Mouse (Mus musculus) retina, adult 2 months (tissue): ENCODE data around the gene Mus81.
"Not testable (repeated sequence)": the region's sequence is repeated elsewhere in the genome, so short reads cannot be mapped to it uniquely, and the experiment has no call there.

Source experiments
- DNase-seq: peaks from one replicate; pipeline ENCODE4 v3.0.0-alpha.2; 2012; ENCODE audit warnings: low read depth, low spot score

Gene Mus81

DNA sequence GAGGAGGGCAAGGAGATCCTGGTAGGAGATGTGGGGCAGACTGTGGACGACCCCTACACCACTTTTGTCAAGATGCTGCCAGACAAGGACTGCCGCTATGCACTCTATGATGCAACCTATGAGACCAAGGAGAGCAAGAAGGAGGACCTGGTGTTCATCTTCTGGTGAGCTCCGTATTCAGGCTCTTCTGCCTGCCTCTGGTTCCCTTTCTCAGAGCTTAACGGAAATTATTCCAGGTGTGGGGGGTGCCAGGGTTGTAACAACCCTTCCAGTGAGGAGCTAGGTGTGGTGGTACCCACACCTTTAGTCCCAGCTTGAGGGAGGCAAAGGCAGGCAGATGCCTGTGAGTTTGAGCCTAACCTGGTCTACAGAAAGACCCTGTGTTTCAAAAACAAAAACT is 4.4 kb upstream of the Mus81 start:
- DNase-seq, result no peak

DNA sequence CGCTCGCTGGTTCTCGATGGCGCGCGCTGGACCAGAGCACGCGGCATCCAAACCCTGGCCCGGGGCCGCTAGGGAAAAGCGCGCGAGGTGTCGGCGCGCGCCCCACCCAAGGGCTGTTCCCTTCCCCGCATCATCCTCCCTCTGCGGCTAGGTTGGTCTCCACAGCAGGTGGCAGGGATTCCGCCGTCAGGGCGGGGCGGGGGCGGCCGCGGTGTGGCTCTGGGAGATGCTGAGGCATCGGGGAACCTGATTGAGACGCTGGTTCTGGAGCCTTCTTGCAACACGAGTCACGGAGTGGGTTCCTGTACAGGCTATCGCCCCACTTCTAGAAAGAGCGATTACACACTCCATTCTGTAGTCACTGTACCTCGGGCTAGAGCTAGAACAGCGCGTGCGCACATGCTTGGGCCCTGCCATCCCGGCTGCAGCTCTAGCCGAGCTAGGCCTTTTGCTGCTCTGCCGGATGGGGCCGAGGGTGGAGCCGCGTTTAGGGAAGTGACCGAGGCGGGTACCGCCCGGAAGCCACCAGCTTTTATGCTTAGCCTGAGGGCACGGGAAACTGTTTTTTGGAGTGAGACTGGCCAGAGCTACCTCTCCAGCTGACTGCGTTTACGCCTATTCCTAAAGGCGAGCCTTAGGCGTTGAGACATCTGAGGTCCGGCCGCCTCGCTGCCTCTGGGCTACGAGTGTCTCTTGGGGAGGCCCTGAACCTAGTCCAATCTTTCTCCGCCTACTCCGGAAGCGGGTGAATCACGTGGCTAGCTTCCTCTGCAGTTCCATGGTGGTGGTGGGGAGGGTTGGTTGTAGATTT is 2.9 kb upstream of the Mus81 start:
- no peak for DNase-seq

DNA sequence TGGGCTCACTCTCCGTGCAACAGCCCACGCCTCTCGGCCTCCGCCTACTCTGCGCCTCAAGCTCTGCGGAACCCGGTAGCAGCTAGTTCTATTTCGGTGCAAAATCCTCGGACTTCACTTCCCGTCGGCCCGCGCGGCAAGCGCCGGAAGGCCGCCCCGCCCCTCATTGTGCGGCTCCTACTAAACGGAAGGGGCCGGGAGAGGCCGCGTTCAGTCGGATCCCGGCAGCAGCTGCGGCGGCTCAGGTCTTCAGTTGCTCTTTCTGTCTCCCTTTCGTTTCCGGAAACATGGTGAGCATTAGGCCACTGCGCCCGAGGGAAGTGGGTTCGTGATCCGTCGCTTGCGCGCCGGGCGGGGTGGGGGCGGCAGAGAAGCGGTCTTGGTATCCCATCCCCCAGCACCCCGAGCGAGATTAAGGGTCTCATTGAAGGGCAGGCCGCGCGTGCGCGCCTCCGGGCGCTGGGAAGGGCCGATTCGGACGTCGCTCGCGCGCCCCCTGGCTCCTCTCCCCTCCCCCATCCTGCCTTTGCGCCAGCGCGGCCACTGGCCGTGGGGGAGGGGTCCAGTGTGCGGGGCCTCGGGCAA is 2.2 kb upstream of the Mus81 start, which contains the start of gene Cfl1:
TSS of gene Cfl1 (plus strand) at position 143 of the 585 bp plus-strand sequence.
- DNase-seq, result peak; percentile 86

DNA sequence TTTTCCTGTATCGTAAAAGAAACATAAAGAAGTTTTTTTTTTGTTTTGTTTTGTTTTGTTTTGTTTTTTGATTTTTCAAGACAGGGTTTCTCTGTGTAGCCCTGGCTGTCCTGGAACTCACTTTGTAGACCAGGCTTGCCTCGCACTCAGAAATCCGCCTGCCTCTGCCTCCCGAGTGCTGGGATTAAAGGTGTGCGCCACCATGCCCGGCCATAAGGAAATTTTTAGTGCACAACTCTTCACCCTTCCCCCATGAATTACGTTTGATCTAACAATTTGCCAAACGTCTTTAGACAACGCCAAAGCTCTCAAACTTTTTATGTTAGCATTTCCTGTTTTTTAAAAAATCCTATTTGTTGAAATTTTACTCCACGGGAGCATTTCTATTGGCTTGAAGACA is 1.5 kb upstream of the Mus81 start:
- not testable (repeated sequence) for DNase-seq

DNA sequence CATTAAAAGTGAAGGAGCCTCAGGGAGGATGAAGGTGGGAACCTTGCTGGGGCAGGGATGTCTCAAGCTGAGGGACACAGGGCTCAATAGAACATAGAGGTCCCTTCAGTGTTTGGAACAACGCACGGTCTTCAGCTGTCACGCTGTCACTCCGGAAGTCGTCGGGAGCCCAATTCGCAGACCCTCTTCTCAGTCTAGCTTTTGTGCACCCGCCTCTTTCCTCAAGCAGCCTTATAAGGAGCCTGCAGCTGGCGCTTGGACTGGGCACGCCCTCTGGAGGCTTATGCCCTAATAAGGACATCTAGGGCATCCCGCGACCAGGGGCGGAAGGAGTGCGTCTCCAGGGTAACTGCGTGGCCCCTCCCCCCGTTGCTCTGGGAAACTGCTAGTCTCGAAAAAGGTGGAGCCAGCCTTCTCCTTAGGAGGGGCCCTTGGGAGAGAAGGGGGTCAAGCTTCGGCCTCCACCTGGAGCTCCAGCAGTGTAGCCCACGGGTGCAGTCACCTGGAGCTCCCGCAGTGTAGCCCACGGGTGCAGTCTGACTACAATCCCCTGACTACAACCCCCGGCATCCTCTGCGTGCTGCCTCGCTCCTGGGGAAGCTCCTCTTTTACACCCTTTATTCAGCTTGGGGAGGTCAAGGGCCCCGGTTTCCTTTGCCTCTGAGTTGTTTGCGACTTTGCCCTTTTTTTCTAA is 823 bp upstream of the Mus81 start:
- peak; percentile 84 for DNase-seq

DNA sequence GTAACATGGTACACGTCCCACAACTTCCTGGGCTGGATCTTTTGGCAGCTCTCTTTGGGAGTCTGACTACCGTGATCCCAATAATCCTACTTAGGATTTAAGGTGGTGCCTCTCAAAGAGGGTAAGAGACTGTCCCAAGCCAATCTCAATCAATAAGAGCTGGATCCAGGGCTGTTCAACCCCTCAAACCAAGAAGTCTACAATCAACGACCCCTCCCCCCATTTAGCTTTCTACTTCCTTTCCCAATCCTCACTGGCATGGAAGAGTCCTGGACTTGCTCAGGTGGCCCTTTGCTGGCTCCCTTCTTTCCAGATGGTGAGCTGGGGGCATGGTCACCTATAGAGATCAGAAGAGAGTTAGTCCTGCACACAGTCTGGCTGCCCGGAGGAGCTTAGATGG is 1.4 kb downstream of the Mus81 start:
- DNase-seq, result no peak

DNA sequence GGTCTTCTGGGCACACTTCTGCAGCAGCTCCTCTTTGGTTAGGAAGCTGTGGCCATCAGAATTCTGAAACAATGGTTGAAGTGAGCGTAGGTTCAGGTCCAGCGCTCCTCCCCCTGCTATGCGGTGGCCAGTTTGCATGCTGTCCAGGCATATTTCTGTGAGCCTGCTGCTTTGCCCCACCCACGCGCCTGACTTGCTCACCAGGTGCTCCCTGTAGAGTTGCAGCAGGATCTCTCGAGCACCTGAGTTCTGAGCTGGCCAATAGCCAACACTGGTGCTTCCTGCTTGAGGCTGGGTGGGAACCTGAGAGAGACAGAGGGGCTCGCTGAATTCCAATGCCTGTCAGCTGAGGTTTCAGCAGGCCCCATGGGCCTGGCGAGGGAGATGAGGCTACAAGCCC is 1.9 kb downstream of the Mus81 start:
- no peak for DNase-seq

DNA sequence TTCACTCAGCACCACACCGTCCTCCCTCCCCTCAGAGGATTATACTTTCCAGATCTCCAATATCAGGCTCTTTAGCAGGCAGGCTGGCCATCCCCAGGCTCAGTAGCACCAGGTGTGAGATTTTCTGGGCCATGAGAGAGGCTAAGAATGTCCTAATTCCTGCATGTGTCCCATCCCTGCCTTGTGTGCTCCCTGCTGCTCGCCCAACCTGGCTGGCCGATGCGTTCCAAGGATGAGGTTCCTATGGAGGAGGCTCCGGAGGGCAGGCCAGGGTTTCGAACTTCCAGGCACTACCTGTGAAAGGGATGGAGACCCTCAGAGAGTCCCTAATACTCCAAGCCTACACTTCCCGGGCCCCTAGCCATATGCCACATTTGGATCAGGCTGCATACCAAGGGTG is 2.4 kb downstream of the Mus81 start:
- DNase-seq, result no peak

DNA sequence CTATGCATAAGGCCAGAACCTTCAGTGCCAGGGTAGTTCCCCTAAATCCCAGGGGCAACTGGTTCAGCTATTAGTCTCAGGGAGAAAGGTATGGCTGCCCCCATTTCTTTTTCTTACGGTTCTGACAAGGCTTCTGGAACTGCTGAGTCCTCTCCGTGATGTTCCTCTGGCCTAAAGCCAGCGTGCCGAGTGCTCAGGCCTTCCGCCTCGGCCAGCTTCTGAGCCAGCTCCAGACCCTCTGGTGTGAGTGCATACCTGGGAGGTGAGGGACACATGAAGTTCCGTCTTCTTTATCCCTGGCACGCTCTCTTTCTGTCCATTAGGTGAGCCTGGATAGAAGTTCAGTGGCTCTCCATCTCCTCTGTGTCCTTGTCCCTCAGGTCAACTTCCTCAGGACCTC is 2.8 kb downstream of the Mus81 start:
- DNase-seq, result no peak

DNA sequence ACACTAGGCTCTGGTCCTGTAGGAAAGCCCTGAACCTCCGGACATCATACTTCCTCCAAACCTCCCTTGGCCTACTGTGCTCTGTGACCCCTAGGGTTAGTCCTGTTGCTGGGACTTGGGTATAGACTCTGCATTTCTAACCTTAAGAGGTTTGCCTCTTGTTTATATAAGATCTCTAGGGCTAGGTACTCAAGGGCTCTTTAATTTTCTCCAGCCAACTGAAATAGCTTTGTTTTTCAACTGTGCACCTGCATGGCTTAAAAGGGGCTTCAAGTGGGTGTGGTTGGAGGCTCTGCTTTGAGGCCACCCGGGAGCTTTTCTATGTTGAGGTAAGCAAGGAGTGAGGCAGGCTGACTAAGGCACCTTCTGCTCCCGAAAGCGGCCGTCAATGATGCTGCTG is 3.7 kb downstream of the Mus81 start:
- DNase-seq, result no peak

DNA sequence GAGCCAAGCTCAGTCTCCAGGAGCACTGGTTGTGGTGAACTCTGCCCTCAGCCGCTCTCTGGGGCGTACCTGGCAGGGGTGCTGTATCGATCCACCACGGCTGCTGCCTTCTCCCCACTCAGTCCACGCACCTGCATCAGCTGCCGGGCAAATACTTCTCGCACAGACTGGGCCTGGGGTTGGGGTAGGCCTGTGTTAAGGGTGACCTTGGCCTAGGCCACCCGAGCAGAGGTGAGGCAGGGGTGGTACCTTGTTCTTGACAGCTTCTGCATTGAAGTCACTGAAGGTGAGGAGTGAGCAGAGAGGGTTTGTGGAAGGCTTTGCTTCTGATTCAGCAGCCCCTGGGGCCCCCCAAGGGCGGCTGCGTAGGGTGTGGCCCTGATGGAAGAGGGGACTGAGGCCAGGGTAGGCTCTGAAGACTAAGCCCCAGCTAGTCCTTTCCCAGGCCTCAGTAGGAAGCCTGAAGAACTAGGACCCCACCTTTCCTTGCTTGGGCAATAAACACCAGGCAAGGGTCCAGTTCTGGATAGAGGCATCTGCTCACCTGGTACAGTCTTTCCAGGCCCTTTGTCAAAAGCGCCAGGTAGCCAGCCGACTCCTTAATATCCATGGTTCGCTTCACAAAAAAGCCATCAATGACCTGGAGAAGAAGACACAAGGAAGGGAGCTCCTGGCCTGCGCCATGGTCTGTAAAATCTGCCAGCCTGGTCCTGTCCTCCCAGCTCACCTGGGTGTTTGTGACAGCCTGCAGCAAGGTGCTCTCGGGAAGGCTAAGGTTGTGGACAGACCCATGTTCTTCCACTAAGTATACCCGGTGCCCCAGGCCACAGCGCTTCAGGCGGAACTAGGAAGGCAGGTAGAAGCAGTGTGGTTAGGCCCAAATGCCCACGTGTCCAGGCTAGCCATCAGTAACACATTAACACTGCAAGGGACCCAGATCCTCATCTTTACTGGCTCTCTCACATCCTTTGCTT is 4.5 kb downstream of the Mus81 start:
- no peak for DNase-seq

DNA sequence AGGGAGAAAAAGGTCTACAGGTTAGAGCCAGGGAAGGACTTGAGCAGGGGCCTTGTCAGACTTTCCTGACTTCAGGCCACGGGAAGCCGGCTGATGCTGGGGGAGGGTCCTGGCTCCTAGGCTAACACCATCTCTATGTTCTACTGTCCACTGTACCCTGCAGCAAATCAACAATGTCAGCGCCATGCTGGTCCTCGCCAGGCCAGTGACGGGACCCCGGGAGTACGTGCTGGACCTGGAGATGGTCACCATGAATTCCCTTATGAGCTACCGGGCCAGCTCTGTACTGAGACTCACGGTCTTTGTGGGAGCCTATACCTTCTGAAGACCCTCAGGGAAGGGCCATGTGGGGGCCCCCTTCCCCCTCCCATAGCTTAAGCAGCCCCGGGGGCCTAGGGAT is 6.8 kb downstream of the Mus81 start:
- DNase-seq, result no peak

DNA sequence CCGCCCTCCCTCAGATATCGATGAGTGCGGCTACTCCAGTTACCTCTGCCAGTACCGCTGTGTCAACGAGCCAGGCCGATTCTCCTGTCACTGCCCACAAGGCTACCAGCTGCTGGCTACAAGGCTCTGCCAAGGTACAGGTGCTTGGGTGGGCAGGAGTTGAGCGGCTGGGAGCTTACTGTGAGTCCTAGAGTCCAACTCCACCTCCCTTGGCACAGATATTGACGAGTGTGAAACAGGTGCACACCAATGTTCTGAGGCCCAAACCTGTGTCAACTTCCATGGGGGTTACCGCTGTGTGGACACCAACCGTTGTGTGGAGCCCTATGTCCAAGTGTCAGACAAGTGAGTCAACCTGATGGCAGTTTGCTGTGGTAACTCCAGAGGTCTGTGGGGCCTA is 8.2 kb downstream of the Mus81 start:
- DNase-seq, result no peak

DNA sequence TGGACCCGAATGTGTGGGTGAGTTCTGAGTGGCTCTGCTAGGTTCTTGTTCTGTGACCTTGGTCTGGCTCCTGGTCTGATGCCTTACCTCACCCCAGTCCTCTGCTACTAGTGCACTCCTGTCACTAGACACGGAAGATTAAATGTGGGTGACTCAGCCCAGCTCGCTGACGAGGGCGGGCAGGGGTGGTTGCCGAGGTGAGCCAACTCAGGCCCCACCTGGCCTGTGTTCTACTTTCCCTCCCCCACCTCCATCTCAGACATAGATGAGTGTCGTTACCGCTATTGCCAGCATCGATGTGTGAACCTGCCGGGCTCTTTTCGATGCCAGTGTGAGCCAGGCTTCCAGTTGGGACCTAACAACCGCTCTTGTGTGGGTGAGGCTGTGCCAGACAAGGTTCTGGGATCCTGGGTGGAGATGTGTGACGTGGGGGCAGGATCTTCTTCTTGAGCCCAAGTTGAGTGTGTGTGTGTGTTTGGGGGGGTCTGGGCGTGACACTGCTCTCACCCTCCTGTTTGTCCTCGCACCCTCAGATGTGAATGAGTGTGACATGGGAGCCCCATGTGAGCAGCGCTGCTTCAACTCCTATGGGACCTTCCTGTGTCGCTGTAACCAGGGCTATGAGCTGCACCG is 10.4 kb downstream of the Mus81 start:
- no peak for DNase-seq

DNA sequence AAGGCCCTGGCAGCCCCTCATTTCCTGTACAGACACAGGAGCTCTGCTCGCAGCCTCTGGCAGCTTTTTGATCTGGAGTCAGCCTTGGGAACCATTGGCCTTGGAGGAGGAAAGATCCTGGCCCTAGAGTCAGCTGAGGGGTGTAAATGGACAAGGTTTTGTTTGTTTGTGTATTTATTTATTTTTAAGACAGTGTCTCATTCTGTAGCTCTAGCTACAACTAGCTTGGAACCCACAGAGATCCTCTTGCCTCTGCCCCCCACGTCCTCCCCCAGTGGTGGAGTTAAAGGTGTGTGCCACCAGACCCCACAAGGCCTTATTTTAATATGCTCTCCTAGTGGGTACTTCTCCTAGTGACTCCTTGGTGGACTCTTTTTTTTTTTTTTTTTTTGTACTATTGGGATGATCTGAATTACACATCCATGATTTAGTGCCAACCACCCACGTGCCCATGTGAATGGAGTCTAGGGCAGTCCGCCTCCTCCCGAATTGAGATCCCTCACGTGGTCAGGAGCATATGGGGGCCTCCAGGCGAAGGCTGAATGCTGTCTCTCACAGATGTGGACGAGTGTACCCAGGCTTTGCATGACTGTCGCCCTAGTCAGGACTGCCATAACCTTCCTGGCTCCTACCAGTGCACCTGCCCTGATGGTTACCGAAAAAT is 11.1 kb downstream of the Mus81 start:
- no peak for DNase-seq

DNA sequence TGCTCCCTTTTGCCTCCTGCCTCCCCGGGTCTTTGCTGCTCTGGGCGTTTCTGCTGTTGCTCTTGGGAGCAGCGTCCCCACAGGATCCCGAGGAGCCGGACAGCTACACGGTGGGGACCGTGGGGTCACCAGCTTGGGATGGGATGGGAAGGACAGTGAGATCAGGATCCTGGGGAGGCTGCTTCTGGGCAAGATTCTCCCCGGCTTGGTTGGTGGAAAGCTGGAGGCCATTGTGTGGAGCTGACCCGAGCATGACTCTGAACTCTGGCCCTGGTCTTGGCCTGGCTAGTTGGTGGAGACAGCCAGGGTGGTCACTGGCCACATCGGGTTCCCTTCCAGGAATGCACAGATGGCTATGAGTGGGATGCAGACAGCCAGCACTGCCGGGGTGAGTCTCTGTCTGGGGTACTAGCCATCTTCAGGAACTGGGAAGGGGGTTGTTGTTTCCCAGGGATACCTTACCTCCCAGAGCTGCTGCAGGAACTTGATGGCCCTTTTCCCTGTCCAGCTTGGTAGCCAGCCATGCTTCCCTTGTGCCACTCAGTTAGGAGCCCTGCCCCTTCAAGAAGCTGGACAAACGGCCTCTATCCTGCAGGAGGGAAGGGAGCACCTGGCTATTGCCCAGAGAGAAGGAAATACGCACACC is 13.0 kb downstream of the Mus81 start:
- DNase-seq, result no peak

DNA sequence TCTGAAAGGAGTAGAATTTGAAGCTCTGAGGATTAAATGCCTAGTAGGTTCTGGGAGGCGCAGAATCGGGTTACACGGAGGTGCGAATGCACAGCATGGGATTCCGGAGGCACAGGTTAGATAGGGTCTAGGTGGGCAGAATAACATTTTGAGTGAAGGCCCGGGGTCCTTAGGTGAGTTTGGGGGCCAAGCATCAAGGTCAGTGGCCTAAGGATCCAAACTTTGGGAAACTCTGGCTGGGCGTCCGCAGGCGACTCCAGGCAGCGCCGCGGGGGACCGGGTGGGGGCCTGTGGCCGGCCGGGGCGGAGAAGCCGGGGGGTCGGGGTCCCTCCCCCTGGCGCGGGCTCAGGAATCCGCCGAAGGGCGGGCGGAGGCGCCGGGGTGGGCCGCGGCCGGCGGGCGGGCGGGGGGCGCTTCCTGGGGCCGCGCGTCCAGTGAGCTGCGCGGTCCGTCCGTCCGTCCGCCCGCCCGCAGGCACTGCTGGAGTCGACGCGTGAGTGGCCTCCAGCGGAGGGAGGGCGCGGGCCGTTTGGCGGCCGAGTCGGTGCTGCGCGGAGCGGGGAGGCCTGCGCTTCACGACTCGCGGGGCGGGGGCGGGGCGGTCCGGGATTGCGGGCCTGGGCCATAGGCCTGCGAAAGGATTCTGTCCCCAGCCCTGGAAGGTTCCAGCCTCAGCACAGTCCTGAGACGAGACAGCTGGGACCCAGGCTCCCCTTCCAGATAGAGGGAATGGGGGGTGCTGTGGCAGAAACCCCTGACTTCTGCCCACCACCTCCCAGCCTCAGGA is 13.7 kb downstream of the Mus81 start:
- DNase-seq, result no peak

DNA sequence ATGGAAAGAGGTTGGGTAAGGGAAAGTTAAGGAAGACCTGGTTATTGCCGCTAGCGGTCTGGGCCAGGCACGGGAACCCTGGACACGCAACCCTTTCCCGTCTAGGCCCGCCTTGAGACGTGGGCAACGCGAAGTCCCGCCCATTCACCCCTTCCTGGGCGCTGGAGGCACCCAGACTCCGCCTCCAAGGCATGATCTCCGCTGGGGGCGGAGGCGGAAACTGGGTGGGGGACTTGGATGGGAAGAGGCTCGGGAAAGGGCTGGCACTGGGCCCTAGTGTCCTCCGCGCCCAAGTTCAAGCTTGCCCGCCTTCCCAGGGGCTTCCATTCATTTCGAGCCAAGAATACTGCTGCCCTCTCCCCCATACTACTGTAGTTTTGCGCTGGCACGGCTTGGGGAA is 14.5 kb downstream of the Mus81 start, which contains the start of gene Efemp2:
TSS of gene Efemp2 (plus strand) at position 235 of the 400 bp plus-strand sequence.
- no peak for DNase-seq

DNA sequence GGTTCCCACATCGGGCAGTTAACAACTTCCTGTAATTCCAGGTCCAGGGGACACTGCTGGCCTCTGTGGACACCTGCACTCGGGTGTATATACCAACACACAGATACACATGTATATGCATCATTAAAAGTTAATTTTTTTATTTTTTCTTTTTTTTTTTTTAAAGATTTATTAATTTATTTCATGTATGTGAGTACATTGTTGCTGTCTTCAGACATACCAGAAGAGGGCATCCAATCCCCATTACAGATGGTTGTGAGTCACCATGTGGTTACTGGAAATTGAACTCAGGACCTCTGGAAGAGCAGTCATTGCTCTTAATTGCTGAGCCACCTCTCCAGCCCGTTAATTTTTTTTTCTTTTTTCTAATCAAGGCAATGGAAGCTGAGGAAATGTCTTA is 15.3 kb downstream of the Mus81 start:
- DNase-seq, result no peak
